Mouse (Mus musculus): ENCODE data around the gene Duox2. TPM values are rescaled to one million over a fixed set of nuclear protein-coding genes. Genes with fewer than 3 reads are reported as not detected.

The Duox2 gene
- total RNA-seq, 2 experiments from 2014 or later = 0.07 TPM; not detected in 1

GRCm38 (mm10) chr2:122240735-122241134 lies 57.5 kb downstream of the Duox2 start:
- no peak for DNase-seq (ENCODE audit: low spot score in 2 of 2)

DNA sequence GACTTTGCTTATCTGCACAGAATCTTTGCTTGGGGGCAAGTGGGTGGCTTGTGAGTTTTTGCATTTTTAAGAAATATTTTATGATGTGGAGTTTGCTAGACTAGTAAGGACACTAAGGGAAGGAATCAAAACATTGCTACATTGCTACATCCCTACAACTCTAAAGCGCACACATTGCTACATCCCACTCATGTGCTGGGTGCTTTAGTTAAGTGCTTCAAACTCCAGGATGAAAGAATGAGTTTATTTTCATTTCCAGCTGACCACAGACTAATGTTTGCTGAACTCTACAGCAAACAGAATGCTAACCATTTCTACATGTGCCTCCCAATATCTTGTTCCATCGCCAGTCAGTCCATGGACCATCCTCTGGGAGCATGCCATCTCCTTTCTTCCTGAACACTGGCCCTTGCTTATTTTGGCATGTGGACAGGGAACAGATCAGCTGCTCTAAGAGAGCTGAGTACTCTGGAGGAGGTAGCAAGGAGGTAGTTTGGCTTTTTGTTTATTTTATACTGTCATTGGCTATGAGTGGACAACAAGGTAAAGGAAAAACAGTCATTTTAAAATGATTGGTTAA lies 60.3 kb downstream of the Duox2 start:
- DNase-seq (ENCODE audit: low spot score in 2 of 2) = no peak

- no peak for DNase-seq (ENCODE audit: low spot score in 2 of 2)
These were observed 61.9 kb downstream of the Duox2 start for GRCm38 (mm10) chr2:122236321-122236720.

GRCm38 (mm10) chr2:122235425-122235824 lies 62.8 kb downstream of the Duox2 start:
- no peak for DNase-seq (ENCODE audit: low spot score in 2 of 2)

- peak; percentile 54 to 73 for DNase-seq (ENCODE audit: low spot score in 2 of 2)
These were observed 63.5 kb downstream of the Duox2 start, which contains the start of gene Sord for GRCm38 (mm10) chr2:122234611-122235288. TSS of gene Sord (plus strand) at chr2:122234749.

DNA sequence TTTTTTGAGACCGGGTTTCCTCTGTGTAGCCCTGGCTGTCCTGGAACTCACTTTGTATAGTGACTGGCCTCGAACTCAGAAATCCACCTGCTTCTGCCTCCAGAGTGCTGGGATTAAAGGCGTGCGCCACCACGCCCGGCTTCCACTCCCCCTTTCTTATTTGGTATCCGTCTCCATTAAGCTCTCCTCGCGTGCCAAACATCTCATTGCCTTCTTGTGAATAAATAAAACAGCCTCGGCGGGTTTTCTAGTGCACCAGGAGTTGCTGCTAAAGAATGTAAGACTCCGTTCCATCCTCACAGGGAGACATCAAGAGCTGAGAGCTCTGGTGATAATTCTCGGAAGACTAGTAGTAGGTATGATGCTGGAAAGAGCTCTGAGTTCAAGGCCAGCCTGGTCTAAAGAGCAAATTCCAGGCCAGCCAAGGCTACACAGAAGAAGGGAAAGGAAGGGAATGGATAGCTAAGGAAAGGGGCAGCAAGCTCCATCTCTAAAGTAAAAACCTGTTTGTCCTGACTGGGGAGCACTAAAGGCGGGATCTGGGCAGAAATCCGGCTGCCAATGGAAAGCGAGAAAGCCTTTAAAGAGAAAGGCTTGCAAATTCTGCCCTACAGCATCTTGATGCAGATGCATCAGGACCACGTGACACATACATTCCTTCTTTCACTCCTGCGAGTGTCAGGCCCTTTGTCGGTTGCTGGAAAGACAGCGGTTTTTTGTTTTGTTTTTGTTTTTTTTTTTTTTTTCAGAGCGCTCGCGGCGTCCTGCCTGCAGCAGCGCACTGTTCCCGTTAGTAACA lies 64.3 kb downstream of the Duox2 start:
- DNase-seq (ENCODE audit: low spot score in 2 of 2) = peak in 1 of 2 experiments; percentile 45

DNA sequence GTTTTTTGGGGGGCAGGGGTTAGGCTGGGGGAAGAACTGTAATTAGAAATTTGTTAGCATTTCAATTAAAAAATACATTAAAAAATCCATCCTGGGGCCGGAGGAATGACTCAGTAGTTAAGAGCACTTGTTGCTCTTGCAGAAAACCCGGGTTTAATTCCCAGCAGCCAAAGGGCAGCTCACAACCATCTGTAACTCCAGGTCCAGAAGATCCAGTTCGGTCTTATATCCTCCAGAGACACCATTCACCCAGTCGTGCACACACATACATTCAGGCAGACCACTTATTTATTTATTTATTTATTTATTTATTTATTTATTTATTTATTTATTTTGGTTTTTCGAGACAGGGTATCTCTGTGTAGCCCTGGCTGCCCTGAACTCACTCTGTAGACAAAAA lies 64.9 kb downstream of the Duox2 start:
- DNase-seq (ENCODE audit: low spot score in 2 of 2) = no peak

DNA sequence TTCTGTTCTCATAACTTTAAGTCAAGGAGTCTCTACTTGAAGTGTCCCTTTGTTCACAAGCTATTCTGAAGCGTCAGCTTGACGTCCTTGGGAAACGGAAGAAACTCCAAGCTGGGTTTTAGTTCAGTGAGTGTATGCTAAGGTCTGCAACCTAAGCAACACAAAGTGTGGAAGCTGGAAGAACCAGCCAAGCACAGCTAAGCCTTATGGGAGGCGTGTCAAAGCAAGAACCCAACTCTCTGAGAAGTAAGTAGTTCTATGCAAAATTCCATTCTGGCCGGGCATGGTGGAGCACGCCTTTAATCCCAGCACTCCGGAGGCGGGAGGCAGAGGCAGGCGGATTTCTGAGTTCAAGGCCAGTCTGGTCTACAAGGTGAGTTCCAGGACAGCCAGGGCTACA lies 66.6 kb downstream of the Duox2 start:
- DNase-seq (ENCODE audit: low spot score in 2 of 2) = no peak

GRCm38 (mm10) chr2:122230395-122230794 lies 67.9 kb downstream of the Duox2 start:
- no peak for DNase-seq (ENCODE audit: low spot score in 2 of 2)

Other genes starting within 250 kb of the Duox2 start
- gene Spg11, start 180.1 kb downstream of the Duox2 start, total RNA-seq (2021) = 10 to 100 TPM; 14.3 to 14.7 TPM
- 100 to 1,000 TPM; 114 to 128 TPM for gene B2m, start 150.8 kb downstream of the Duox2 start, total RNA-seq (2021)
- not detected for gene Trim69, start 137.7 kb downstream of the Duox2 start, total RNA-seq (2021)
- gene Patl2, start 112.3 kb downstream of the Duox2 start, total RNA-seq (2021) = not detected
- not detected for gene Terb2, start 112.2 kb downstream of the Duox2 start, total RNA-seq (2021)
- 10 to 100 TPM; 20.2 to 20.9 TPM for gene Sord, start 63.7 kb downstream of the Duox2 start, total RNA-seq (2021)
- gene Duoxa2, start 451 bp upstream of the Duox2 start, total RNA-seq (2021) = not detected
- gene Duoxa1, start 15.3 kb upstream of the Duox2 start, total RNA-seq (2021) = under 1 TPM in 1 of 2 experiments, not detected in 1; 0.33 TPM
- gene Duox1, start 17.2 kb upstream of the Duox2 start, total RNA-seq (2021) = not detected
- 10 to 100 TPM; 58.8 to 61.2 TPM for gene Shf, start 70.7 kb upstream of the Duox2 start, total RNA-seq (2021)
- gene Slc28a2, start 128.0 kb upstream of the Duox2 start, total RNA-seq (2021) = under 1 TPM; 0.10 to 0.13 TPM
- not detected for gene Gm14085, start 186.5 kb upstream of the Duox2 start, total RNA-seq (2021)

All from layer of hippocampus, adult 18-20 months (tissue).